Mouse (Mus musculus) adrenal gland, postnatal 36 days (tissue): ENCODE data around the gene Naa38. TPM values are rescaled to one million over a fixed set of nuclear protein-coding genes. Genes with fewer than 3 reads are reported as not detected.

Experiments
- DNase-seq, 2 experiments: peaks; one replicate each; pipeline ENCODE4 v3.0.0; 2021; ENCODE audit warnings: mixed read lengths in 1 of 2
- total RNA-seq, 2 experiments: library from RNA; stranded (reverse); gene quantifications; 2 replicates each; pipeline ENCODE4 v1.2.3; 2021

The Naa38 gene
- total RNA-seq, 2 experiments from 2014 or later = 132 to 158 TPM

GRCm38 (mm10) chr11:69432640-69432982 is 37.3 kb downstream of the Naa38 start:
- no peak for DNase-seq

- DNase-seq = no peak
Observed at GRCm38 (mm10) chr11:69433189-69433588, 37.9 kb downstream of the Naa38 start.

GRCm38 (mm10) chr11:69437291-69437690 is 42.0 kb downstream of the Naa38 start:
- no peak for DNase-seq

- peak; percentile 32 to 48 for DNase-seq
Observed at GRCm38 (mm10) chr11:69443328-69443727, 48.0 kb downstream of the Naa38 start.

Other genes with a start within 250 kb of the Naa38 start
- gene Alox12b, start 238.5 kb upstream of the Naa38 start, total RNA-seq = not detected
- not detected for gene Alox8, start 197.6 kb upstream of the Naa38 start, total RNA-seq
- gene Gucy2e, start 158.5 kb upstream of the Naa38 start, total RNA-seq = not detected
- gene Cntrob, start 71.7 kb upstream of the Naa38 start, total RNA-seq = 1 to 10 TPM; 5.9 to 7.1 TPM
- gene Trappc1, start 71.5 kb upstream of the Naa38 start, total RNA-seq = 10 to 100 TPM; 62.0 to 79.3 TPM
- gene Kcnab3, start 69.2 kb upstream of the Naa38 start, total RNA-seq = 1 to 10 TPM; 6.1 to 7.8 TPM
- 1 to 10 TPM; 4.7 to 6.6 TPM for gene Rnf227, start 55.0 kb upstream of the Naa38 start, total RNA-seq
- gene Chd3, start 26.1 kb upstream of the Naa38 start, total RNA-seq = 100 to 1,000 TPM in 1 of 2 experiments, 10 to 100 TPM in 1; 78.6 to 119 TPM
- gene Cyb5d1, start 144 bp downstream of the Naa38 start, total RNA-seq = 10 to 100 TPM; 49.0 to 50.9 TPM
- 10 to 100 TPM; 13.4 to 17.8 TPM for gene Tmem88, start 2.7 kb downstream of the Naa38 start, total RNA-seq
- gene Kdm6b, start 18.2 kb downstream of the Naa38 start, total RNA-seq = 10 to 100 TPM; 31.8 to 48.0 TPM
- gene Dnah2, start 153.6 kb downstream of the Naa38 start, total RNA-seq = under 1 TPM; 0.10 to 0.30 TPM
- gene Efnb3, start 164.7 kb downstream of the Naa38 start, total RNA-seq = 1 to 10 TPM in 1 of 2 experiments, under 1 TPM in 1; 0.66 to 1.1 TPM
- gene Wrap53, start 184.8 kb downstream of the Naa38 start, total RNA-seq = 1 to 10 TPM; 9.2 to 9.7 TPM
- gene Trp53, start 184.9 kb downstream of the Naa38 start, total RNA-seq = 10 to 100 TPM; 63.3 to 64.7 TPM
- gene Atp1b2, start 210.5 kb downstream of the Naa38 start, total RNA-seq = 10 to 100 TPM; 28.5 to 45.4 TPM
- not detected for gene Shbg, start 222.4 kb downstream of the Naa38 start, total RNA-seq
- gene Sat2, start 226.5 kb downstream of the Naa38 start, total RNA-seq = 10 to 100 TPM in 1 of 2 experiments, 1 to 10 TPM in 1; 5.7 to 11.3 TPM
- 10 to 100 TPM; 80.5 to 88.4 TPM for gene Fxr2, start 237.5 kb downstream of the Naa38 start, total RNA-seq